Mouse (Mus musculus) left cerebral cortex, postnatal 4 days (tissue): Measurements from ENCODE around the gene Man2a1. TPM values are rescaled to one million over a fixed set of nuclear protein-coding genes. Genes with fewer than 3 reads are reported as not detected.

ENCODE experiments used
- DNase-seq: peaks from one replicate; pipeline ENCODE4 v3.0.0-alpha.2; 2022
- intact Hi-C: fragments of 180-260 bp; cut with DNase I; formaldehyde crosslinking; loops from one replicate; pipeline ENCODE4 v1.15.1; 2025
- total RNA-seq, 2 experiments: library from RNA; stranded (reverse); gene quantifications; 2 replicates each; pipeline ENCODE4 v1.2.3; 2021

Gene Man2a1
- total RNA-seq = 10 to 100 TPM; 21.1 to 21.7 TPM

GRCm38 (mm10) chr17:64600372-64601090 lies at the start of gene Man2a1:
Gene Man2a1, plus strand, starts transcription at chr17:64600736.
- intact Hi-C loops = loop anchor here (10.0 kb wide), 2 partner anchors 274 to 964 kb away; no protein-coding TSS in a partner anchor

GRCm38 (mm10) chr17:64553358-64553757 lies 47.2 kb upstream of the Man2a1 start:
- no peak for DNase-seq
- intact Hi-C loops = no loop called here

More at GRCm38 (mm10) chr17:64600372-64601090, at the start of gene Man2a1:
- peak; percentile 87 for DNase-seq

- no peak for DNase-seq
- intact Hi-C loops = no loop called here
These were observed 45.6 kb upstream of the Man2a1 start for GRCm38 (mm10) chr17:64554901-64555300.

GRCm38 (mm10) chr17:64556661-64557445 lies 43.7 kb upstream of the Man2a1 start:
- no peak for DNase-seq
- intact Hi-C loops = no loop called here

DNA sequence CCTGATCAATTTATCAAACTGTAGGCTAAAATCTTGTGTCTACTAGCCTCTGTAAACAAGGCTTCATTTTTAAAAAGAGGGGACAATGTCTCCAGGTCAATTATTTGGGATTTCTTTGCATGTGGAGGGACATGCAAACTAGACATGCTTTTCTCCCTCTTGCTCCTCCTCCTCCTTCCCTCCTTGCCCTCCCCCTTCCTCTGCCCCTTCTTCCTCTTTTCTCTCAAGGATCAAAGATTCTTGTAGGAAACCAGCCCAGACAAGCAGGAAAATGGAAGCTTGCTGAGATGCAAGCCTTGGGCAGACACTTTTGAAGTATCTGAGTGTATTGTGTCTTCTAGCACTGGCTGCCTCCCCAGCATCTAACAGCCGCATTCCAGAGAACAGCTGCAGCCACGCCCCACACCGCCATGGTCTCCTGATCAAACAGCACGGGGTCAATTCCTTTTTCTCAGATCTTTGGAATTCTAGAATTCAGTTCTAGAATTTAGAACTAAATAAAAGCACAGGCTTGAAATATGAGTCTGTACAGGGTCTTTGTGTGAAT lies 41.5 kb upstream of the Man2a1 start:
- no peak for DNase-seq
- intact Hi-C loops = no loop called here

DNA sequence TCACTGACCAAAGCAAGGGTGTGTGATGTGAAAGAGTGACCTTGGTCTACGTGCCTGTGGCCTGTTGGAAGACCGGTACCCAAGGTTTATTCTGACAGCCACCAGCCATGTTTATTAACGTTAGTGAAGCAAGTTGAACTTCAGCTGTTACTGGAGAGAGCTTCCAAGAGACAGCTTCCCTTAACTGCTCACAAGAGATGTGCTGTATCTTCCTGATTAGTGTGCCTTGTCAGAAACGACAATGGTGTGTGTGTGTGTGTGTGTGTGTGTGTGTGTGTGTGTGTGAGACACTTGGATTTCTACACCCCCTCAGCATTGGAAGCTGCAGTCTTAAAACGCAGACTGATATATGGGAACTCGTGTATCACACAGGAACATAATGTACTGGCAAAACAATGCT lies 34.1 kb upstream of the Man2a1 start:
- intact Hi-C loops = no loop called here
- no peak for DNase-seq

DNA sequence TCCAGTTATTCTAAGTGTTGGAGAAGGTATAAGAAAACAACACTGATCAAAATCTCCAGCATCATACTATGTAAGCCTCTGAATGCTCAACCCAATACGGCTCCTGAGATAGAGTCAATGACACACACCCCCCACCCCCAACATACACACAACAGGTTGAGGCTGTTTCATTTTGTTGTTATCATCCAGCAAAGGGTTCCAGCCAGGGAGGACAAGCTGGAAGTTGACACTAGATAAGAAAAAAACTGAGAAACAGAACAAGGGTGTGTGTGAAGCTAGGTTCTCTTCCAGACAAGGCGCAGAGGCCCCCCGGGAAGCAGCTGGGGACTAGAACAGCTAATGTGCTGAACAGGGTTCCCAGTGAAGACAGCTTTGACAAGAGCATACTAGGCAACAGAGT lies 33.0 kb upstream of the Man2a1 start:
- DNase-seq = no peak
- intact Hi-C loops = no loop called here

- intact Hi-C loops = no loop called here
- no peak for DNase-seq
These were observed 26.6 kb upstream of the Man2a1 start for GRCm38 (mm10) chr17:64573981-64574380.

DNA sequence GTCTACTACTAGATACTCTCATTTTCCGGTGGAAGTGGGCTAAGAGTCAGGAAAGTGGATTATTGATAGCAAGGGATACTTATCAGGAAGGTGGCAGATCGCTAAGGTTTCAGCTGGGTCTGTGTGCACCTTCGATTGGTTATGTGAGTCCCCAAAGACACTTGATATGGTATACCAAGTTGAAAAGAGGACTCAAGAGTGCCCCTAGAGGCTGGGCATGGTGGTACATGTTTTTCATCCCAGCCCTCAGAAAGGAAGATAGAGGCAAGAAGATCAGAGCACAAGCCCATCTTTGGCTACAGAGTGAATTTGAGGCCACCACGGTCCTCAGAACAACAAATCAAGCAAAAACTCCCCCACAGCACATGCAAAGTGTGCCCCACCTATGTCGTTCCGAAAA lies 25.3 kb upstream of the Man2a1 start:
- intact Hi-C loops = no loop called here
- DNase-seq = no peak

- DNase-seq = no peak
- intact Hi-C loops = no loop called here
These were observed 23.1 kb upstream of the Man2a1 start for GRCm38 (mm10) chr17:64577485-64577884.

- peak; percentile 15 for DNase-seq
- intact Hi-C loops = no loop called here
These were observed 22.2 kb upstream of the Man2a1 start for GRCm38 (mm10) chr17:64578346-64578745.

DNA sequence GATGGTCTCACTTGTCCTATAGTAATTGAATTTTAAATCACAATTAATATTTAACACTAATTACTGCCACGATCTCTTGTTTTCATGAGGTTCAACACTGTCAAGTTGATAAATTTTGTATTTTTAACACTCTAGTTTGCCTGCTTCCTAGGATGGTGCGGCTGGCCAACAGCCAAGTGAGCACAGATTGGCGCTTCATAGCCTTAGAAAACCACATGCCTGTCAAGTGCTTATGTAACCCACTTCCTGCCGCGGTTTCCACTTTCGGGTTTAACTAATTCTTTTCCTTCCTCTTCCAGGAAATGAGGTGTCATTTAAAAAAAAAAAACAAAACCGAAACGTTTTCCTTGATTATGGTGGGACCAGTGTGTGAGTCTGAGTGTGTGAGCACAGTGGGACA lies 20.8 kb upstream of the Man2a1 start:
- DNase-seq = peak; percentile 55
- intact Hi-C loops = no loop called here

- intact Hi-C loops = no loop called here
- DNase-seq = no peak
These were observed 19.4 kb upstream of the Man2a1 start for GRCm38 (mm10) chr17:64581133-64581532.

DNA sequence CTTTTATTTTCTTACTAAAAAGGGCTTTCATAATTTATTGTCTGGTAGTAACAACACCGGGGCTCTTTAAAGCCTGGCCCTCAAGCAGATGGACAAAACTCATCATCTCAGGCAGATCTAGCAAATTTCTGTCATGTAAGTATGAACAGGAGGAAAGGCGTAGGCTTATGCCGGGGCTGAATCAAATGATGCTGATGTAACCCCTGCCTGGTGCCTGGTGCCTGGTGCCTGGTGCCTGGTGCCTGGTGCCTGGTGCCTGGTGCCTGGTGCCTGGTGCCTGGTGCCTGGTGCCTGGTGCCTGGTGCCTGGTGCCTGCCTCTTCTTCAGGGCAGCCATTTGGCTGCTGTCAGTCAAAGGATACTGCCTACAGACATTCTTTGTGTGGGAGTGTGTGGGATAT lies 18.6 kb upstream of the Man2a1 start:
- no peak for DNase-seq
- intact Hi-C loops = no loop called here

GRCm38 (mm10) chr17:64590483-64590882 lies 10.1 kb upstream of the Man2a1 start:
- DNase-seq = no peak
- intact Hi-C loops = loop anchor here (10.0 kb wide), 2 partner anchors 256 to 1016 kb away; partner anchors contain the start of gene Pja2

GRCm38 (mm10) chr17:64591366-64591765 lies 9.2 kb upstream of the Man2a1 start:
- intact Hi-C loops = loop anchor here (10.0 kb wide), 2 partner anchors 257 to 1017 kb away; partner anchors contain the start of gene Pja2
- no peak for DNase-seq

- intact Hi-C loops = loop anchor here (10.0 kb wide), 2 partner anchors 258 to 1018 kb away; partner anchors contain the start of gene Pja2
- no peak for DNase-seq
These were observed 8.2 kb upstream of the Man2a1 start for GRCm38 (mm10) chr17:64592355-64592754.

- intact Hi-C loops = loop anchor here (10.0 kb wide), 2 partner anchors 258 to 1018 kb away; partner anchors contain the start of gene Pja2
- DNase-seq = no peak
These were observed 7.7 kb upstream of the Man2a1 start for GRCm38 (mm10) chr17:64592788-64593187.

DNA sequence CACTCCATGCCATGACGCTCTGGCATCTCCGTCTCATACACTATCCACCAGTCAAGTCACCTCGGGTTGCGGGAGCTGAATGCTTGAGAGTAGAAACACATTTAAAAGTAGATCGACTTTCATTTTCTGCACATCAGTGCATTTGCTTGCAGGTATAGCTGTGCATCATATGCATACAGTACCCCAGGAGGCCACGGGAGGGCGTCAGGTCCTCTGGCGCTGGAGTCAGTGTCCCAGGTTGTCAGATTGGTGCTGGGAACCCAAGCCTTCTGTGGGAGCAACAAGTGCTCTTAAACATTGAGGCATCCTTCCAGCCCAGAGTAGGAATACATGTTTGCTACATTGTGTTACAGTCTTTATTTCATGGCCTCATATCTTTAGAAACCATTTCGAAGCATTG lies 2.8 kb upstream of the Man2a1 start:
- intact Hi-C loops = loop anchor here (10.0 kb wide), 2 partner anchors 263 to 1023 kb away; partner anchors contain the start of gene Pja2
- no peak for DNase-seq

DNA sequence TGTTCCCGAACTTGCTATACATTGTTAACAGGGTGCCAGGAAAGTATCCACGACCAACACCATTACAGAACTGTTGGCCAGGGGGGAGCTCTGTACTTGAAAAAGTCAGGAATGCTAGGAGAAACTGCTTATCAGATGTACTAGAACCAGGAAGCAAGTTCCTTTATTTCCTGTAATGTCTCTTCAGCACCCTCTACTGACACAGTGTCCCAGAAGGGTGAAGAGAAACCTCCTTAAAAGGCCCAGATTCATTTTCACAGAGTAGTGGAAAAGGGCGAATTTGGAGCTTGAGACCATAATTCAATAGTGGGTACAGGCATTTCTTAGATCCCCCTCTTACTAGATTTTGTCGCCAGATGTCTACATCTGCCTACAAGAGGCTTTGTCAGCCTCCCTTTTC lies 620 bp upstream of the Man2a1 start:
- intact Hi-C loops = loop anchor here (10.0 kb wide), 4 partner anchors 265 to 1025 kb away; partner anchors contain the start of gene Pja2

GRCm38 (mm10) chr17:64601091-64601750 lies 685 bp downstream of the Man2a1 start:
- peak; percentile 39 for DNase-seq
- intact Hi-C loops = loop anchor here (10.0 kb wide), 2 partner anchors 274 to 964 kb away; no protein-coding TSS in a partner anchor

More for the DNA sequence above, 620 bp upstream of the Man2a1 start:
- no peak for DNase-seq
